Mouse (Mus musculus) neural tube, embryonic 13.5 days (tissue): ENCODE results near the gene Gm43518. TPM values are rescaled to one million over a fixed set of nuclear protein-coding genes. Genes with fewer than 3 reads are reported as not detected.

ENCODE experiments used
- ATAC-seq: fragments of 200-750 bp; cut with Nextera tagmentation; 2 replicates; pipeline ENCODE4 v1.8.0; 2017; ENCODE audit warnings: low read depth, mild to moderate bottlenecking, moderate TSS enrichment, moderate library complexity
- H3K27ac ChIP-seq: fragments of 300-500 bp; sonication (generic); replicated peaks from 2 replicates; pipeline ENCODE4 v1.5.1; 2015; ENCODE audit warnings: moderate library complexity, mild to moderate bottlenecking, inconsistent platforms
- H3K27me3 ChIP-seq: fragments of 300-500 bp; sonication (generic); 2 replicates; pipeline ENCODE4 v1.6.1; 2015; ENCODE audit warnings: mild to moderate bottlenecking, inconsistent platforms
- H3K36me3 ChIP-seq: fragments of 300-500 bp; sonication (generic); 2 replicates; pipeline ENCODE4 v1.6.1; 2015; ENCODE audit warnings: mild to moderate bottlenecking, inconsistent platforms
- H3K4me1 ChIP-seq: fragments of 300-500 bp; sonication (generic); replicated peaks from 2 replicates; pipeline ENCODE4 v1.6.1; 2015; ENCODE audit warnings: inconsistent platforms
- H3K4me2 ChIP-seq: fragments of 300-500 bp; sonication (generic); 2 replicates; pipeline ENCODE4 v1.6.1; 2015; ENCODE audit warnings: inconsistent platforms, mild to moderate bottlenecking, moderate library complexity
- H3K4me3 ChIP-seq: fragments of 300-500 bp; sonication (generic); 2 replicates; pipeline ENCODE4 v1.5.1; 2015; ENCODE audit warnings: mild to moderate bottlenecking, inconsistent platforms
- H3K9ac ChIP-seq: fragments of 300-500 bp; sonication (generic); 2 replicates; pipeline ENCODE4 v1.6.1; 2015; ENCODE audit warnings: moderate library complexity, mild to moderate bottlenecking, inconsistent platforms
- H3K9me3 ChIP-seq: fragments of 300-500 bp; sonication (generic); 2 replicates; pipeline ENCODE4 v1.6.1; 2016; ENCODE audit warnings: inconsistent platforms
- WGBS: fragments of 180-500 bp; shearing (Covaris S2); methylation state at CpG from one replicate; pipeline ENCODE4 v1.1.7; 2015; 5-methylcytosine and 5-hydroxymethylcytosine counted together
- polyA plus RNA-seq: library from polyadenylated mRNA; unstranded; fragments of >200 nt; fragmentation: Nextera tagmentation; extraction: Ambion mirVana; gene quantifications from 2 replicates; pipeline ENCODE4 v1.2.1, GENCODE M21; 2015

The Gm43518 gene
- polyA plus RNA-seq, 1 experiment from 2014 or later, result 3.8 TPM

DNA sequence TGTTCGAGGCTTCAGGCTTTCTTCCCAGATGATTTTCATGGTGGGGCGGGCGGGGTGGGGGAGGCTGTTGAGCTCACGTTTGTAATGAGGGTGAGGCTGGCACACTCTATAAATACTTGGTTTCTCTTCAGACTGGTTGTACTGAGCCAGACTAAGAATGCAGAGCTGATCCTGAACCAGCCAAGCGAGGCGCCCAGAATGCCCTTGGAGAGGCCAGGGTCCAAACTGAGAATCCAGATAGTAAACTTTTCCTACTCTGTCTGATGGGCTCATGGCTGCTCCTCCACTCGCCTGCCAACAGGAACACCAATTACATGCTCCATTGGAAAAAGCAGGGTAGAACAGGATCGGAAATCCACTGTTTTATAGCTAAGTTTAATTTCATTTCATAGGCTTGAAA is 42.0 kb downstream of the Gm43518 start:
- peaks cover 17% of the 10 kb centered on the region for H3K27me3 ChIP-seq
- no peak overlapping the region for H3K4me3 ChIP-seq
- no peak overlapping the region for H3K4me2 ChIP-seq
- H3K9me3 ChIP-seq, result no peaks in the 10 kb centered on the region
- no peak for ATAC-seq
- H3K36me3 ChIP-seq, result no peaks in the 10 kb centered on the region
- H3K4me1 ChIP-seq, result peaks cover 7% of the 10 kb centered on the region
- 70% methylated on average over 8 of the region's 8 CpGs for WGBS
- no peak overlapping the region for H3K27ac ChIP-seq
- H3K9ac ChIP-seq, result no peak overlapping the region

- H3K4me2 ChIP-seq, result no peak overlapping the region
- no peaks in the 10 kb centered on the region for H3K9me3 ChIP-seq
- H3K9ac ChIP-seq, result no peak overlapping the region
- ATAC-seq, result no peak
- peaks cover 27% of the 10 kb centered on the region for H3K27me3 ChIP-seq
- 89% methylated on average over 4 of the region's 4 CpGs for WGBS
- no peaks in the 10 kb centered on the region for H3K36me3 ChIP-seq
- H3K4me3 ChIP-seq, result no peak overlapping the region
- peaks cover 20% of the 10 kb centered on the region for H3K4me1 ChIP-seq
- no peak overlapping the region for H3K27ac ChIP-seq
Measured at GRCm38 (mm10) chr5:123970576-123970975, 43.4 kb downstream of the Gm43518 start.

- Histone ChIP-seq H3K4me3 (no peak overlapping the region), H3K4me2 (no peak overlapping the region), H3K27me3 (peaks cover 44% of the 10 kb centered on the region), H3K9me3 (no peaks in the 10 kb centered on the region), H3K4me1 (peaks cover 24% of the 10 kb centered on the region), H3K9ac (no peak overlapping the region), H3K27ac (no peak overlapping the region), H3K36me3 (no peaks in the 10 kb centered on the region)
- ATAC-seq, result no peak
- 58% methylated on average over 6 of the region's 6 CpGs for WGBS
Measured at GRCm38 (mm10) chr5:123972453-123972852, 45.2 kb downstream of the Gm43518 start.

GRCm38 (mm10) chr5:123973299-123974178 is 46.3 kb downstream of the Gm43518 start, which contains the start of gene Hip1r:
TSS of gene Hip1r (plus strand) at chr5:123973628.
- peak within 1 kb of the TSS; percentile 84 for H3K9ac ChIP-seq
- H3K27me3 ChIP-seq, result peaks cover 44% of the 10 kb centered on the region
- H3K4me1 ChIP-seq, result peaks cover 24% of the 10 kb centered on the region
- peak within 1 kb of the TSS; percentile 77 for H3K4me3 ChIP-seq
- H3K4me2 ChIP-seq, result peak within 1 kb of the TSS; percentile 93
- under 1% methylated on average over 87 of the region's 106 CpGs for WGBS
- H3K9me3 ChIP-seq, result no peaks in the 10 kb centered on the region
- H3K27ac ChIP-seq, result peak within 1 kb of the TSS; percentile 33; the same call in 1 of the 2 replicates
- H3K36me3 ChIP-seq, result no peaks in the 10 kb centered on the region
- peak; percentile 83 for ATAC-seq

DNA sequence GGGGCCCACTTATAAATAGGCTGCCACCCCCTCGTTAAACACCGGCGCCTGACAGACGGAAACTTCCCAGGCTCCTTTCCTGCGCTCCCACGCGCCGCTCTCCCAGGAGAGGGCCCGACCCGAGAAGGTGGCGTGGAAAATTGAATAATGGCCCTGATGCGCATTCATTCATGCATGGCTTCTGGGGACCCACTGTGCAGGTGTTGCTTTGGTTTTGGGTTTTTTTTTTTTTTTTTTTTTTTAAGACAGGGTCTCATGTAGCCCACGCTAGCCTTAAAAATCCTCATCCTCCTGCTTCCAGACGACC is 46.9 kb downstream of the Gm43518 start:
- Histone ChIP-seq H3K27ac (0 out of 2 replicates have a peak overlapping the region, but pooled peaks have one; percentile 33), H3K9me3 (no peaks in the 10 kb centered on the region), H3K4me3 (peak overlapping the region; percentile 77), H3K4me1 (peaks cover 27% of the 10 kb centered on the region), H3K4me2 (peak overlapping the region; percentile 93), H3K9ac (peak overlapping the region; percentile 84), H3K27me3 (peaks cover 44% of the 10 kb centered on the region), H3K36me3 (no peaks in the 10 kb centered on the region)
- WGBS, result under 1% methylated on average over 14 of the region's 14 CpGs
- 0 out of 2 replicates have a peak, but pooled peaks have one; percentile 12 for ATAC-seq

- ATAC-seq, result no peak
- peaks cover 32% of the 10 kb centered on the region for H3K4me1 ChIP-seq
- H3K9ac ChIP-seq, result peak overlapping the region; percentile 84; the same call in 1 of the 2 replicates
- WGBS, result 20% methylated on average over 11 of the region's 11 CpGs
- peak overlapping the region; percentile 93 for H3K4me2 ChIP-seq
- no peaks in the 10 kb centered on the region for H3K9me3 ChIP-seq
- peak overlapping the region; percentile 77 for H3K4me3 ChIP-seq
- no peak overlapping the region for H3K27ac ChIP-seq
- no peaks in the 10 kb centered on the region for H3K36me3 ChIP-seq
- peaks cover 44% of the 10 kb centered on the region for H3K27me3 ChIP-seq
Measured at GRCm38 (mm10) chr5:123974616-123975111, 47.4 kb downstream of the Gm43518 start.

GRCm38 (mm10) chr5:123975668-123976180 is 48.5 kb downstream of the Gm43518 start:
- H3K36me3 ChIP-seq, result no peaks in the 10 kb centered on the region
- peaks cover 39% of the 10 kb centered on the region for H3K4me1 ChIP-seq
- no peak for ATAC-seq
- H3K9me3 ChIP-seq, result no peaks in the 10 kb centered on the region
- no peak overlapping the region for H3K9ac ChIP-seq
- H3K4me2 ChIP-seq, result no peak overlapping the region
- no peak overlapping the region for H3K27ac ChIP-seq
- H3K4me3 ChIP-seq, result no peak overlapping the region
- H3K27me3 ChIP-seq, result peaks cover 41% of the 10 kb centered on the region
- 72% methylated on average over 6 of the region's 6 CpGs for WGBS

DNA sequence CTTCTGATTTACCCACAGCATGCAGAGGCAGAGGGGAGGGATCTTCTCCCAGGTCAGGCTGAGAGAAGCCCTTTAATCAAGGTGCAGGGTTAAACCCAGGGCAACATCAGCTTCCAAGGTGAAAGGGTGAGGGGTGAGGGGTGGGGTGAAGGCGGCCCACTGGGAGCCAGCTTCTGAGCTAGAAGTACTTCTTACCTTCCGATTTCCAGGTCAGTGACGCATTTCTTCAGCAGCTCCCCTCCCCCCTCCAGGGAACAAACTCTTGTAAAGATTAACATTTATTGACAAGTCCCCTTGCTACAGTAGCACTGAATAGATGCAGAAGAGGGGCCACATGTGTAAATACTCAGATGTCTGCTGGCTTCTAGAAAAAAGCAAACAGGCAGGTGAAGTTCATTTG is 50.0 kb downstream of the Gm43518 start:
- peaks cover 44% of the 10 kb centered on the region for H3K4me1 ChIP-seq
- H3K27me3 ChIP-seq, result peaks cover 36% of the 10 kb centered on the region
- WGBS, result 48% methylated on average over 3 of the region's 3 CpGs

GRCm38 (mm10) chr5:123978131-123978530 is 50.9 kb downstream of the Gm43518 start:
- Histone ChIP-seq H3K9me3 (no peaks in the 10 kb centered on the region), H3K4me2 (no peak overlapping the region), H3K4me1 (peaks cover 44% of the 10 kb centered on the region), H3K27me3 (peaks cover 31% of the 10 kb centered on the region), H3K9ac (no peak overlapping the region), H3K4me3 (no peak overlapping the region), H3K27ac (no peak overlapping the region), H3K36me3 (no peaks in the 10 kb centered on the region)
- ATAC-seq, result no peak
- 80% methylated on average over 5 of the region's 5 CpGs for WGBS

More for the DNA sequence above, 50.0 kb downstream of the Gm43518 start:
- Histone ChIP-seq H3K9ac (no peak overlapping the region), H3K36me3 (no peaks in the 10 kb centered on the region), H3K9me3 (no peaks in the 10 kb centered on the region), H3K27ac (no peak overlapping the region), H3K4me2 (no peak overlapping the region), H3K4me3 (no peak overlapping the region)
- no peak for ATAC-seq

- Histone ChIP-seq H3K4me3 (no peak overlapping the region), H3K27me3 (peaks cover 37% of the 10 kb centered on the region), H3K4me2 (no peak overlapping the region), H3K27ac (no peak overlapping the region), H3K4me1 (peaks cover 36% of the 10 kb centered on the region), H3K9ac (no peak overlapping the region), H3K36me3 (no peaks in the 10 kb centered on the region), H3K9me3 (no peaks in the 10 kb centered on the region)
- 63% methylated on average over 18 of the region's 18 CpGs for WGBS
- no peak for ATAC-seq
Measured at GRCm38 (mm10) chr5:123979221-123979979, 52.2 kb downstream of the Gm43518 start.

DNA sequence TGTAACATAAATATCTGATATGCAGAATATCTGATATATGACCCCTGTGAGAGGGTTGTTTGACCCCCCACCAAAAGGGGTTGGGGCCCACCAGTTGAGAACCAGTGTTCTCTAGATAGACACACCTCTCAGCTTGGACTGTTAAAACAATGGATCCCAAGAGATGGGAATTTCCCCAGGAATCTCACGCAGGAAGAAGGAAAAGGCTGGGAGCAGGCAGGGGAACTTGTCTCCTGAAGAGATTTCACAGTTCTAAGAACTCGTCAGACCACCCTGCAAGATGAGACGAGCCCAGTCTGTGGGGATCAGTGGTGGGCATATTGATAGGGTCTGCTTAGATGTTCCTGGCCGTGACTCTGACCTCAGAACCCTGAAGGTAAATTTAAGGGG is 52.8 kb downstream of the Gm43518 start:
- Histone ChIP-seq H3K36me3 (no peaks in the 10 kb centered on the region), H3K9me3 (no peaks in the 10 kb centered on the region), H3K27me3 (peaks cover 37% of the 10 kb centered on the region), H3K27ac (no peak overlapping the region), H3K4me1 (peaks cover 30% of the 10 kb centered on the region), H3K4me3 (no peak overlapping the region), H3K4me2 (no peak overlapping the region), H3K9ac (no peak overlapping the region)
- ATAC-seq, result no peak
- WGBS, result 71% methylated on average over 4 of the region's 4 CpGs
